Mouse (Mus musculus): ENCODE measurements around the gene Etv4.

The Etv4 gene

GRCm38 (mm10) chr11:101719986-101720520 is 65.1 kb downstream of the Etv4 start:
- in situ Hi-C loops (cut with MboI, MseI): no loop called here
